Mouse (Mus musculus) hindbrain, embryonic 15.5 days (tissue): ENCODE data around the gene Prss56. TPM values are rescaled to one million over a fixed set of nuclear protein-coding genes. Genes with fewer than 3 reads are reported as not detected.

ENCODE experiments used
- ATAC-seq: fragments of 200-750 bp; cut with Nextera tagmentation; 2 replicates; pipeline ENCODE4 v1.8.0; 2017; ENCODE audit warnings: low read depth, moderate number of reproducible peaks, moderate TSS enrichment; ENCODE audit not compliant: low FRiP score
- H3K27ac ChIP-seq: fragments of 300-500 bp; sonication (generic); replicated peaks from 2 replicates; pipeline ENCODE4 v1.5.1; 2015; ENCODE audit warnings: mild to moderate bottlenecking, inconsistent platforms
- H3K27me3 ChIP-seq: fragments of 300-500 bp; sonication (generic); 2 replicates; pipeline ENCODE4 v1.6.1; 2015; ENCODE audit warnings: control low read depth, inconsistent platforms
- H3K36me3 ChIP-seq: fragments of 300-500 bp; sonication (generic); 2 replicates; pipeline ENCODE4 v1.6.1; 2015; ENCODE audit warnings: control low read depth, inconsistent platforms
- H3K4me1 ChIP-seq: fragments of 300-500 bp; sonication (generic); replicated peaks from 2 replicates; pipeline ENCODE4 v1.6.1; 2015; ENCODE audit warnings: control low read depth, inconsistent platforms
- H3K4me2 ChIP-seq: fragments of 300-500 bp; sonication (generic); 2 replicates; pipeline ENCODE4 v1.6.1; 2015; ENCODE audit warnings: moderate library complexity, mild to moderate bottlenecking, inconsistent platforms
- H3K4me3 ChIP-seq: fragments of 300-500 bp; sonication (generic); 2 replicates; pipeline ENCODE4 v1.5.1; 2015; ENCODE audit warnings: mild to moderate bottlenecking, inconsistent platforms
- H3K9ac ChIP-seq: fragments of 300-500 bp; sonication (generic); 2 replicates; pipeline ENCODE4 v1.6.1; 2015; ENCODE audit warnings: inconsistent platforms
- H3K9me3 ChIP-seq: fragments of 300-500 bp; sonication (generic); 2 replicates; pipeline ENCODE4 v1.6.1; 2016; ENCODE audit warnings: control low read depth, inconsistent platforms
- WGBS: fragments of 180-500 bp; shearing (Covaris S2); methylation state at CpG from one replicate; pipeline ENCODE4 v1.1.7; 2015; 5-methylcytosine and 5-hydroxymethylcytosine counted together
- polyA plus RNA-seq: library from polyadenylated mRNA; unstranded; fragments of >200 nt; fragmentation: Nextera tagmentation; extraction: Ambion mirVana; gene quantifications from 2 replicates; pipeline ENCODE4 v1.2.1, GENCODE M21; 2015

Gene Prss56
- polyA plus RNA-seq, 1 experiment from 2014 or later, result 3.3 TPM

- no peaks in the 10 kb centered on the region for H3K36me3 ChIP-seq
- no peak overlapping the region for H3K9ac ChIP-seq
- H3K4me2 ChIP-seq, result no peak overlapping the region
- WGBS, result 76% methylated on average over 4 of the region's 4 CpGs
- H3K9me3 ChIP-seq, result no peaks in the 10 kb centered on the region
- H3K4me1 ChIP-seq, result peaks cover 26% of the 10 kb centered on the region
- no peak overlapping the region for H3K4me3 ChIP-seq
- no peak overlapping the region for H3K27ac ChIP-seq
- H3K27me3 ChIP-seq, result peaks cover 1% of the 10 kb centered on the region; the same call in 1 of the 2 replicates
- no peak for ATAC-seq
Observed at GRCm38 (mm10) chr1:87211431-87211830, 28.3 kb downstream of the Prss56 start.

- Histone ChIP-seq H3K9ac (peak within 1 kb of the TSS; percentile 98), H3K27me3 (no peaks in the 10 kb centered on the region), H3K4me2 (peak within 1 kb of the TSS; percentile 66), H3K4me3 (peak within 1 kb of the TSS; percentile 97), H3K27ac (peak within 1 kb of the TSS; percentile 99), H3K36me3 (no peaks in the 10 kb centered on the region), H3K4me1 (peaks cover 39% of the 10 kb centered on the region), H3K9me3 (no peaks in the 10 kb centered on the region)
- WGBS, result under 1% methylated on average over 98 of the region's 99 CpGs
- ATAC-seq, result peak; percentile 97
Observed at GRCm38 (mm10) chr1:87213735-87214704, 30.9 kb downstream of the Prss56 start, which contains the start of gene Eif4e2. Gene Eif4e2, plus strand, starts transcription at chr1:87213914.

GRCm38 (mm10) chr1:87214748-87215147 is 31.6 kb downstream of the Prss56 start:
- Histone ChIP-seq H3K4me3 (peak overlapping the region; percentile 97), H3K27me3 (no peaks in the 10 kb centered on the region), H3K27ac (peak overlapping the region; percentile 99), H3K4me1 (peaks cover 39% of the 10 kb centered on the region), H3K9ac (peak overlapping the region; percentile 98), H3K4me2 (peak overlapping the region; percentile 66), H3K36me3 (peaks cover 3% of the 10 kb centered on the region), H3K9me3 (no peaks in the 10 kb centered on the region)
- WGBS, result 38% methylated on average over 4 of the region's 4 CpGs
- no peak for ATAC-seq

- Histone ChIP-seq H3K36me3 (peaks cover 34% of the 10 kb centered on the region), H3K4me2 (no peak overlapping the region), H3K27ac (no peak overlapping the region), H3K27me3 (no peaks in the 10 kb centered on the region), H3K4me3 (no peak overlapping the region), H3K9ac (no peak overlapping the region), H3K4me1 (peaks cover 37% of the 10 kb centered on the region), H3K9me3 (no peaks in the 10 kb centered on the region)
- WGBS, result 59% methylated on average over 3 of the region's 3 CpGs
- ATAC-seq, result no peak
Observed at GRCm38 (mm10) chr1:87217938-87218337, 34.8 kb downstream of the Prss56 start.

- Histone ChIP-seq H3K4me3 (no peak overlapping the region), H3K27me3 (no peaks in the 10 kb centered on the region), H3K9ac (no peak overlapping the region), H3K9me3 (no peaks in the 10 kb centered on the region), H3K4me1 (no peaks in the 10 kb centered on the region), H3K36me3 (peaks cover 92% of the 10 kb centered on the region), H3K27ac (no peak overlapping the region), H3K4me2 (no peak overlapping the region)
- ATAC-seq, result no peak
- WGBS, result 95% methylated on average over 8 of the region's 8 CpGs
Observed at GRCm38 (mm10) chr1:87225739-87226138, 42.6 kb downstream of the Prss56 start.

GRCm38 (mm10) chr1:87226409-87227159 is 43.5 kb downstream of the Prss56 start:
- no peaks in the 10 kb centered on the region for H3K9me3 ChIP-seq
- no peak overlapping the region for H3K27ac ChIP-seq
- H3K4me2 ChIP-seq, result no peak overlapping the region
- H3K4me3 ChIP-seq, result no peak overlapping the region
- no peaks in the 10 kb centered on the region for H3K27me3 ChIP-seq
- no peak overlapping the region for H3K9ac ChIP-seq
- no peaks in the 10 kb centered on the region for H3K4me1 ChIP-seq
- peaks cover 92% of the 10 kb centered on the region for H3K36me3 ChIP-seq
- WGBS, result 96% methylated on average over 1 of the region's 1 CpGs
- no peak for ATAC-seq

- Histone ChIP-seq H3K4me2 (no peak overlapping the region), H3K36me3 (peaks cover 92% of the 10 kb centered on the region), H3K4me1 (no peaks in the 10 kb centered on the region), H3K27me3 (no peaks in the 10 kb centered on the region), H3K4me3 (no peak overlapping the region), H3K9me3 (no peaks in the 10 kb centered on the region), H3K9ac (no peak overlapping the region), H3K27ac (no peak overlapping the region)
- no peak for ATAC-seq
- WGBS, result 79% methylated on average over 3 of the region's 3 CpGs
Observed at GRCm38 (mm10) chr1:87227160-87227550, 44.0 kb downstream of the Prss56 start.

GRCm38 (mm10) chr1:87230606-87231005 is 47.5 kb downstream of the Prss56 start:
- 65% methylated on average over 5 of the region's 5 CpGs for WGBS
- no peaks in the 10 kb centered on the region for H3K27me3 ChIP-seq
- peaks cover 78% of the 10 kb centered on the region for H3K36me3 ChIP-seq
- no peak overlapping the region for H3K4me3 ChIP-seq
- no peaks in the 10 kb centered on the region for H3K4me1 ChIP-seq
- no peak for ATAC-seq
- H3K9me3 ChIP-seq, result no peaks in the 10 kb centered on the region
- H3K27ac ChIP-seq, result no peak overlapping the region
- no peak overlapping the region for H3K4me2 ChIP-seq
- no peak overlapping the region for H3K9ac ChIP-seq

- Histone ChIP-seq H3K27ac (no peak overlapping the region), H3K27me3 (no peaks in the 10 kb centered on the region), H3K9ac (no peak overlapping the region), H3K4me2 (no peak overlapping the region), H3K4me3 (no peak overlapping the region), H3K36me3 (peaks cover 70% of the 10 kb centered on the region), H3K9me3 (no peaks in the 10 kb centered on the region), H3K4me1 (no peaks in the 10 kb centered on the region)
- no peak for ATAC-seq
- WGBS, result 70% methylated on average over 7 of the region's 7 CpGs
Observed at GRCm38 (mm10) chr1:87232197-87232596, 49.1 kb downstream of the Prss56 start.

Other genes with a start within 250 kb of the Prss56 start
- gene Alppl2, start 93.4 kb upstream of the Prss56 start, polyA plus RNA-seq, result not detected in 2 replicates
- gene Alpi, start 81.7 kb upstream of the Prss56 start, polyA plus RNA-seq, result 0.09 TPM in 1 of 2 replicates, not detected in the other
- gene Akp3, start 58.3 kb upstream of the Prss56 start, polyA plus RNA-seq, result not detected in 2 replicates
- gene Ecel1, start 26.8 kb upstream of the Prss56 start, polyA plus RNA-seq, result 37.5 and 40.5 TPM in 2 replicates
- gene Chrnd, start 7.3 kb downstream of the Prss56 start, polyA plus RNA-seq, result not detected in 2 replicates
- 0.06 TPM in 1 of 2 replicates, not detected in the other for gene Chrng, start 21.3 kb downstream of the Prss56 start, polyA plus RNA-seq
- 91.4 TPM in 2 replicates for gene Eif4e2, start 30.6 kb downstream of the Prss56 start, polyA plus RNA-seq
- 1.9 and 2.2 TPM in 2 replicates for gene Efhd1, start 81.0 kb downstream of the Prss56 start, polyA plus RNA-seq
- gene Gigyf2, start 143.7 kb downstream of the Prss56 start, polyA plus RNA-seq, result 62.1 and 70.2 TPM in 2 replicates
- gene Kcnj13, start 211.4 kb downstream of the Prss56 start, polyA plus RNA-seq, result 16.0 and 17.9 TPM in 2 replicates